11 mouse cellular contexts compared by ENCODE assay signal in the genomic region with DNA sequence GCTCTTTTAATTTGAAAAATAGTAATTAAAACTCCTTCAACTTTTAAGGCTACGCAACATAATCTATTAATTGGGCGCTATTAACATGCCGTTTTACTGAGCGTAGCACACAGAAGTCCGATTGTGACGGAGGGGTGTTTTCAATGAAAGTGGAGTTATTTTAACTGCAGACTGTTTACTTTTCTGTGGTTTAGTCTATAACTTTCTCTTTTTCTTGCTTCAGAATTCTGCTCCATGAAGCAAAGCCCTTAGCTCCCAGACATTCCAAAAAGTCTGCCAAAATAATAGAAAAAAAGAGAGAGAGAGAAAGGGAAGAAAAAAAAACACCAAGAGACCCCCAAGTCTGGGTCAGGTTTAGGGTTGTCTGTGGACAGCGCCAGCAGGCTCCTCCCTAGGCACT. TPM values are rescaled to one million over a fixed set of nuclear protein-coding genes. Genes with fewer than 3 reads are reported as not detected.
DNase-seq lines count a peak whose midpoint lies in the region; ATAC-seq lines count a peak whose summit lies in the region.
"Had no signal": no experiment of that assay in that cellular context is flagged by ENCODE, and none has a peak within 500 bp of the region (broad histone marks: within the 10 kb centered on the region; RNA-seq: fewer than 3 reads in every experiment).

No protein-coding gene starts in this region.

- DNase-seq in lung, postnatal 10 days = no peak
- DNase-seq in forebrain, embryonic 11.5 days (ENCODE audit: low spot score) = no peak
- DNase-seq in intestine, embryonic 14.5 days (ENCODE audit: low spot score) = no peak
- DNase-seq in frontal cortex, postnatal 10 days (ENCODE audit: low spot score in 2 of 2) = no peak
- DNase-seq: heart, postnatal 10 days; liver, embryonic 13.5 days; right cerebral cortex, postnatal 4 days; thymus, postnatal 36 days had no signal

- H3K4me1 ChIP-seq in lung, embryonic 15.5 days = peaks cover 18% of the 10 kb centered on the region
- peaks cover 11% of the 10 kb centered on the region; the same call in 1 of the 2 replicates for H3K4me1 ChIP-seq in forebrain, embryonic 11.5 days (replicated peaks; ENCODE audit: control insufficient read depth, insufficient read depth, low read length)
- H3K4me1 ChIP-seq in intestine, embryonic 14.5 days (replicated peaks; ENCODE audit: control insufficient read depth, insufficient read depth, low read length) = peaks cover 13% of the 10 kb centered on the region
- H3K4me1 ChIP-seq in stomach, embryonic 14.5 days (ENCODE audit: control insufficient read depth, insufficient read depth, low read length) = peaks cover 17% of the 10 kb centered on the region

- H3K27ac ChIP-seq in lung, embryonic 15.5 days = peak overlapping the region; percentile 70
- no peak overlapping the region for H3K27ac ChIP-seq in forebrain, embryonic 11.5 days (ENCODE audit: low read depth, low read length)
- no peak overlapping the region for H3K27ac ChIP-seq in intestine, embryonic 14.5 days (ENCODE audit: low read depth)
- no peak overlapping the region for H3K27ac ChIP-seq in stomach, embryonic 14.5 days (ENCODE audit: low read length)
- H3K27ac ChIP-seq: liver, embryonic 13.5 days had no signal

- no peaks in the 10 kb centered on the region for H3K9me3 ChIP-seq in lung, embryonic 15.5 days
- no peaks in the 10 kb centered on the region for H3K9me3 ChIP-seq in forebrain, embryonic 11.5 days (ENCODE audit: control insufficient read depth, low read length)
- peaks cover 4% of the 10 kb centered on the region; the same call in 1 of the 2 replicates for H3K9me3 ChIP-seq in intestine, embryonic 14.5 days (ENCODE audit: control insufficient read depth, low read length)
- no peaks in the 10 kb centered on the region for H3K9me3 ChIP-seq in stomach, embryonic 14.5 days (ENCODE audit: control insufficient read depth, low read depth, low read length)
- H3K9me3 ChIP-seq: liver, embryonic 13.5 days had no signal

- peak overlapping the region; percentile 78 for H3K4me2 ChIP-seq in lung, embryonic 15.5 days
- peak overlapping the region; percentile 87 for H3K4me2 ChIP-seq in forebrain, embryonic 11.5 days (ENCODE audit: low read depth, low read length, severe bottlenecking)
- peak overlapping the region; percentile 94 for H3K4me2 ChIP-seq in intestine, embryonic 14.5 days (ENCODE audit: low read length)
- peak overlapping the region; percentile 82 for H3K4me2 ChIP-seq in stomach, embryonic 14.5 days (replicated peaks; ENCODE audit: low read depth, low read length)
- H3K4me2 ChIP-seq: liver, embryonic 13.5 days had no signal

- 18% methylated on average over 7 of the region's 7 CpGs for WGBS in lung, embryonic 15.5 days
- WGBS in forebrain, embryonic 11.5 days = 29% methylated on average over 7 of the region's 7 CpGs
- 24% methylated on average over 7 of the region's 7 CpGs for WGBS in intestine, embryonic 14.5 days
- WGBS in stomach, embryonic 14.5 days = 19% methylated on average over 7 of the region's 7 CpGs

- H3K27me3 ChIP-seq in lung, embryonic 15.5 days = peaks cover 33% of the 10 kb centered on the region
- H3K27me3 ChIP-seq in forebrain, embryonic 11.5 days (ENCODE audit: control insufficient read depth, insufficient read depth, low read length) = peaks cover 23% of the 10 kb centered on the region
- H3K27me3 ChIP-seq in intestine, embryonic 14.5 days (replicated peaks; ENCODE audit: control insufficient read depth, insufficient read depth, low read length) = peaks cover 44% of the 10 kb centered on the region
- H3K27me3 ChIP-seq in stomach, embryonic 14.5 days (ENCODE audit: control insufficient read depth, insufficient read depth, low read length) = peaks cover 13% of the 10 kb centered on the region; the same call in 1 of the 2 replicates

- H3K4me3 ChIP-seq in lung, embryonic 15.5 days = peak overlapping the region; percentile 42
- H3K4me3 ChIP-seq in forebrain, embryonic 11.5 days (ENCODE audit: low read depth, low read length) = peak overlapping the region; percentile 43; the same call in 1 of the 2 replicates
- peak overlapping the region; percentile 8; the same call in 1 of the 2 replicates for H3K4me3 ChIP-seq in intestine, embryonic 14.5 days (ENCODE audit: low read depth, low read length)
- H3K4me3 ChIP-seq in stomach, embryonic 14.5 days (ENCODE audit: low read depth, low read length) = peak overlapping the region; percentile 39; the same call in 1 of the 2 replicates
- H3K4me3 ChIP-seq: liver, embryonic 13.5 days had no signal

- H3K9ac ChIP-seq in lung, embryonic 15.5 days = no peak overlapping the region
- H3K9ac ChIP-seq in forebrain, embryonic 11.5 days (ENCODE audit: low read length) = no peak overlapping the region
- H3K9ac ChIP-seq in intestine, embryonic 14.5 days (ENCODE audit: low read length) = no peak overlapping the region
- no peak overlapping the region for H3K9ac ChIP-seq in stomach, embryonic 14.5 days (replicated peaks; ENCODE audit: low read depth, low read length)
- H3K9ac ChIP-seq: liver, embryonic 13.5 days had no signal

- peak; percentile 33; the same call in 1 of the 2 replicates for ATAC-seq in lung, embryonic 15.5 days (ENCODE audit: borderline replicate concordance, extremely low read depth, low FRiP score, low TSS enrichment)
- no peak for ATAC-seq in forebrain, embryonic 11.5 days (replicated peaks; ENCODE audit: low FRiP score)
- ATAC-seq in intestine, embryonic 14.5 days (replicated peaks; ENCODE audit: low FRiP score, low TSS enrichment, low read depth) = no peak
- no peak for ATAC-seq in stomach, embryonic 14.5 days (ENCODE audit: insufficient number of reproducible peaks, insufficient read depth, low FRiP score, low read depth)
- no peak for ATAC-seq in cerebellum, adult (ENCODE audit: insufficient number of reproducible peaks, low FRiP score, low TSS enrichment)

- H3K36me3 ChIP-seq in lung, embryonic 15.5 days = no peaks in the 10 kb centered on the region
- H3K36me3 ChIP-seq in forebrain, embryonic 11.5 days (ENCODE audit: control insufficient read depth, insufficient read depth, low read length) = no peaks in the 10 kb centered on the region
- no peaks in the 10 kb centered on the region for H3K36me3 ChIP-seq in intestine, embryonic 14.5 days (ENCODE audit: control insufficient read depth, insufficient read depth, low read length)
- H3K36me3 ChIP-seq in stomach, embryonic 14.5 days (ENCODE audit: control insufficient read depth, insufficient read depth, low read length) = no peaks in the 10 kb centered on the region
- H3K36me3 ChIP-seq: liver, embryonic 13.5 days had no signal

RNA-seq across cellular contexts. Expression of a gene that starts 0.3 kb away (rescaled TPM):
- 10.3 and 12.2 TPM in 2 replicates for polyA plus RNA-seq in lung, embryonic 15.5 days (2015; fragmentation: Nextera tagmentation; extraction: Ambion mirVana)
- polyA plus RNA-seq in forebrain, embryonic 11.5 days (2014; fragmentation: Nextera tagmentation; extraction: Ambion mirVana) = 1.8 and 2.1 TPM in 2 replicates
- polyA plus RNA-seq in intestine, embryonic 14.5 days (2014; fragmentation: Nextera tagmentation; extraction: Ambion mirVana) = 2.8 TPM in 2 replicates
- 2.7 and 2.8 TPM in 2 replicates for polyA plus RNA-seq in stomach, embryonic 14.5 days (2014; fragmentation: Nextera tagmentation; extraction: Ambion mirVana)
